Comparison of ENCODE assay signal across 22 mouse cellular contexts in genomic region chr4:10398075-10398474, GRCm38 (mm10).
DNase-seq lines count a peak whose midpoint lies in the region; TF ChIP-seq lines count a peak whose summit lies in the region.
"Had no signal": no experiment of that assay in that cellular context is flagged by ENCODE, and none has a peak within 500 bp of the region (broad histone marks: within the 10 kb centered on the region; RNA-seq: fewer than 3 reads in every experiment).

No protein-coding gene starts in this region.

- H3K36me3 ChIP-seq in kidney, adult 2 months (ENCODE audit: control insufficient read depth, insufficient read depth, low read length), result no peaks in the 10 kb centered on the region
- H3K36me3 ChIP-seq: embryonic facial prominence, embryonic 13.5 days; embryonic facial prominence, embryonic 15.5 days; forebrain, embryonic 15.5 days; G1E had no signal

- no peaks in the 10 kb centered on the region for H3K27me3 ChIP-seq in kidney, adult 2 months (replicated peaks; ENCODE audit: control insufficient read depth, insufficient read depth, low read length)
- H3K27me3 ChIP-seq: CH12.LX; embryonic facial prominence, embryonic 13.5 days; embryonic facial prominence, embryonic 15.5 days; forebrain, embryonic 13.5 days; forebrain, embryonic 15.5 days; Patski had no signal

- DNase-seq in kidney, adult 2 months, result peak; percentile 32
- DNase-seq in kidney, postnatal 14 days, result no peak
- DNase-seq in lung, postnatal 10 days, result peak; percentile 29
- peak; percentile 58 for DNase-seq in lung, postnatal 25 days (ENCODE audit: low spot score)
- no peak for DNase-seq in adrenal gland, adult 8-10 months
- DNase-seq in natural killer cell, adult 2 months (ENCODE audit: low spot score in 2 of 2), result no peak
- DNase-seq: adrenal gland, postnatal 25 days; B cell, adult 2 months; cerebellum, adult 11 months; cerebellum, adult 18-20 months; cerebellum, adult 8-10 months; cerebellum, adult 9-11 months; cerebellum, postnatal 36 days; embryo, embryonic 11 days; forebrain, postnatal 0 days had no signal

- WGBS in kidney, adult 2 months, result 66% methylated on average over 2 of the region's 2 CpGs

- no peak overlapping the region for H3K4me3 ChIP-seq in kidney, adult 2 months (ENCODE audit: insufficient read depth, low read depth, low read length)
- H3K4me3 ChIP-seq: embryonic facial prominence, embryonic 13.5 days; embryonic facial prominence, embryonic 15.5 days; forebrain, embryonic 13.5 days; forebrain, embryonic 15.5 days had no signal

- no peaks in the 10 kb centered on the region for H3K4me1 ChIP-seq in kidney, adult 2 months (ENCODE audit: control insufficient read depth, insufficient read depth, low read length)
- H3K4me1 ChIP-seq: embryonic facial prominence, embryonic 13.5 days; embryonic facial prominence, embryonic 15.5 days; forebrain, embryonic 13.5 days; forebrain, embryonic 15.5 days had no signal

- TF ChIP-seq CTCF in kidney, adult 2 months (conservative IDR thresholded peaks at IDR 0.05; ENCODE audit: insufficient read depth, insufficient read length, low read depth, low read length), result no peak

- peak overlapping the region; percentile 23; the same call in 1 of the 2 replicates for H3K27ac ChIP-seq in kidney, adult 2 months (ENCODE audit: insufficient read depth, low read depth, low read length)
- H3K27ac ChIP-seq: embryonic facial prominence, embryonic 13.5 days; embryonic facial prominence, embryonic 15.5 days; forebrain, embryonic 13.5 days; forebrain, embryonic 15.5 days had no signal

- TF ChIP-seq POLR2A in kidney, adult 2 months (IDR thresholded peaks at IDR 0.05; ENCODE audit: low read depth, low read length), result no peak

Comparison
In these comparisons a context has a peak if more than half of its experiments do, and no peak if none do; other contexts are left out.
1. DNase-seq: peak in kidney, adult 2 months (single experiment), lung, postnatal 10 days (single experiment) and lung, postnatal 25 days (single experiment); none in kidney, postnatal 14 days (single experiment), adrenal gland, adult 8-10 months (single experiment) and natural killer cell, adult 2 months (0 of 2).